Mouse (Mus musculus) liver, embryonic 14.5 days (tissue): ENCODE data around the gene Rbp2. TPM values are rescaled to one million over a fixed set of nuclear protein-coding genes. Genes with fewer than 3 reads are reported as not detected.

Experiments
- ATAC-seq: fragments of 200-750 bp; cut with Nextera tagmentation; 2 replicates; pipeline ENCODE4 v1.8.0; 2017; ENCODE audit warnings: moderate number of reproducible peaks, mild to moderate bottlenecking, moderate library complexity; ENCODE audit not compliant: insufficient read depth
- DNase-seq, 3 experiments: peaks; one replicate each; pipeline ENCODE4 v3.0.0-alpha.2; 2012 to 2013; ENCODE audit warnings: low read depth in 3 of 3, low spot score in 3 of 3
- H3K27ac ChIP-seq: fragments of 300-500 bp; sonication (generic); 2 replicates; pipeline ENCODE4 v1.5.1; 2014; ENCODE audit warnings: moderate library complexity, mild to moderate bottlenecking, control low read depth, inconsistent platforms
- H3K27me3 ChIP-seq: fragments of 300-500 bp; sonication (generic); 2 replicates; pipeline ENCODE4 v1.6.1; 2014; ENCODE audit warnings: mild to moderate bottlenecking, low read length, moderate library complexity; ENCODE audit not compliant: control insufficient read depth, insufficient read depth
- H3K36me3 ChIP-seq: fragments of 300-500 bp; sonication (generic); replicated peaks from 2 replicates; pipeline ENCODE4 v1.6.1; 2014; ENCODE audit warnings: low read depth; ENCODE audit not compliant: control insufficient read depth, insufficient read depth
- H3K4me1 ChIP-seq, 2 experiments: fragments of 200-500 bp in 1 of 2; fragments of 300-500 bp in 1 of 2; sonication (generic) in 1 of 2; replicated peaks; 2 replicates each; pipeline ENCODE4 v1.6.1; 2012 to 2014; ENCODE audit warnings: antibody characterized with exemption in 1 of 2, inconsistent platforms in 1 of 2, low read length in 1 of 2; ENCODE audit not compliant: control insufficient read depth in 2 of 2, insufficient read depth in 2 of 2
- H3K4me2 ChIP-seq: fragments of 300-500 bp; sonication (generic); 2 replicates; pipeline ENCODE4 v1.6.1; 2014; ENCODE audit warnings: low read depth, mild to moderate bottlenecking, control low read depth, moderate library complexity
- H3K4me3 ChIP-seq, 2 experiments: fragments of 200-500 bp in 1 of 2; fragments of 300-500 bp in 1 of 2; sonication (generic) in 1 of 2; 2 replicates each; pipeline ENCODE4 v1.5.1; 2012 to 2014; ENCODE audit warnings: low read depth in 2 of 2, low read length in 2 of 2, mild to moderate bottlenecking in 2 of 2, control low read depth in 1 of 2, inconsistent platforms in 1 of 2, moderate library complexity in 1 of 2; ENCODE audit not compliant: insufficient read depth in 1 of 2
- H3K9ac ChIP-seq: fragments of 300-500 bp; sonication (generic); replicated peaks from 2 replicates; pipeline ENCODE4 v1.6.1; 2014; ENCODE audit warnings: mild to moderate bottlenecking, control low read depth, moderate library complexity
- H3K9me3 ChIP-seq: fragments of 300-500 bp; sonication (generic); 2 replicates; pipeline ENCODE4 v1.6.1; 2016; ENCODE audit warnings: low read length, mixed read lengths; ENCODE audit not compliant: control insufficient read depth
- CTCF ChIP-seq: IDR thresholded peaks from 2 replicates; pipeline ENCODE4 v1.5.1; 2016; ENCODE audit warnings: antibody characterized with exemption, low read depth, control low read depth
- EP300 ChIP-seq: IDR thresholded peaks from 2 replicates; pipeline ENCODE4 v1.6.1; 2016; ENCODE audit warnings: antibody characterized with exemption, low read depth
- WGBS: fragments of 180-500 bp; shearing (Covaris S2); extraction: QIAGEN DNeasy Blood & Tissue Kit; methylation state at CpG from one replicate; pipeline ENCODE4 v1.1.7; 2014; ENCODE audit not compliant: insufficient replicate concordance; 5-methylcytosine and 5-hydroxymethylcytosine counted together
- polyA plus RNA-seq, 2 experiments: library from polyadenylated mRNA; depleted of rRNA in 1 of 2; stranded (reverse) in 1 of 2; unstranded in 1 of 2; fragments of >200 nt; fragmentation: Nextera tagmentation in 1 of 2; extraction: Ambion mirVana in 1 of 2; gene quantifications; 2 replicates each; pipeline versions ENCODE4 v1.2.1 to v1.2.3; 2012 to 2014

Gene Rbp2
- polyA plus RNA-seq, 2 experiments, result 3.8 to 7.4 TPM

DNA sequence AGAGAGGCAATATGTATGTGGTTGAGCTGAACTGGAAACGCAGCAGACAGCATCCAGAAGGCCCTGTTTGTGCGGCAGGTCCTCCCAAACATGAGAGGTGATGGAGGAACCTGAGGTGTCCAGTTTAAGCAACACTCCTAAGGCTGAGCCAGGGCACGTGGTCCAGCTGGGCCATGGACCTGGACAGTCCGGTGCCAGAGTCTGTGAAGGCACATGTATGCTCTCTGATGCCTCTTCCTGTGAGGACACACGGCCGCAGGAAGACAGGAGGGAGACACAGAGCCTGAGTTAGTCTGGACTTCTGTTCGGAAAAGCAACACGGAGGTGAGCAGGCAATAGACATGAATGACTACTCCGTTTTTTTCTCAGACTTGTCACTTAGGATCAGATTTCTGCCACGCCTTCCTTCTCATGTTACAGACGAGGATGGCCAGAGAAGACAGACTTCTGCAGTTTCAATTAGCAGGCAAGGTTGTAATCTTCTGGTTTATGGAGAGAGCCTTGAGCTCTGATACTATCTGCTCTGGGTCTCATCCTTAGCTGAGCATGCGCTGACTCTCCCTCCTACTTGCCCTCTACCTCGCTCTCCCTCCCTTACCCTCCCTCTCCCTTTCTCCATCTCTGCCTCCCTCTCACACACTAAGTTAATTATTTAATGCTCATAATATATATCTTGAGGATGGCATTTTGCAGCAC lies 52.2 kb downstream of the Rbp2 start:
- 41% methylated on average over 13 of the region's 13 CpGs for WGBS
- Histone ChIP-seq H3K27me3 (no peaks in the 10 kb centered on the region), H3K27ac (no peak overlapping the region), H3K9me3 (no peaks in the 10 kb centered on the region), H3K4me3 (no peak overlapping the region), H3K9ac (no peak overlapping the region), H3K36me3 (no peaks in the 10 kb centered on the region), H3K4me1 (no peaks in the 10 kb centered on the region), H3K4me2 (no peak overlapping the region; the same call in 1 of the 2 replicates)
- no peak for ATAC-seq
- TF ChIP-seq EP300 (no peak), CTCF (no peak)
- no peak for DNase-seq

DNA sequence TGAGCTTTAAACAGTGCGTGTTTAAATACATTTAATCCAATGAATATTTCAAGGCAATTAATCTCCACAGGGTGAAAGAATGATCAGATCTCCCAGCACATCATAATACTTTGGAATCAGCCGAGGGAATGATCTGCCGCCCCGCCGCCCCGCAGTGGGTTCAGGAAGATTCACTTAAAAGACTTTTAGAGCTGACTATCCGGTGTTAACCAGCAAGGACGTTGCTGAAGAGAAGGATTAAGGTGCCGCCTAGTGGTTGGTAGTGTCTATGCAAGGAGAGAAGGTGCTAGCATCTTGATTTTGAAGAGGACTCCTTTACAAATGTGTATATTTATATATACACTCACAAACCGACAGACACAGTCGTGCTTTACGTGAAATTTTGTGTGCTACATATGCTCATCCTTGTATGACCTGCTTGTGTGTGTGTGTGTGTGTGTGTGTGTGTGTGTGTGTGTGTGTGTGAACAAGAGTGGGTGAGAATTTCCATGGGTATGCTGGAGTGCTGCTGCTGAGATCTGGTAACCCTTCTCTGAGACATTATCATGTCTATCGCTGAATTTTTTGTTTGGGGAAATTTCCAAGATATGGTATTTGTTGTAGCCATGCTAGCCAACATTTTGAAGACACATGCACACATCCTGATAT lies 52.9 kb downstream of the Rbp2 start:
- H3K4me1 ChIP-seq, result no peaks in the 10 kb centered on the region
- whole genome bisulfite sequencing, result 6% methylated on average over 13 of the region's 13 CpGs
- no peak overlapping the region; the same call in 1 of the 2 replicates for H3K4me2 ChIP-seq
- H3K27ac ChIP-seq, result no peak overlapping the region
- no peak overlapping the region for H3K4me3 ChIP-seq
- TF ChIP-seq EP300, result no peak
- peak; percentile 79 for TF ChIP-seq CTCF
- H3K9me3 ChIP-seq, result no peaks in the 10 kb centered on the region
- no peak overlapping the region for H3K9ac ChIP-seq
- ATAC-seq, result no peak
- DNase-seq, result peak in 2 of 3 experiments; percentile 33 to 36
- no peaks in the 10 kb centered on the region for H3K27me3 ChIP-seq
- H3K36me3 ChIP-seq, result no peaks in the 10 kb centered on the region

DNA sequence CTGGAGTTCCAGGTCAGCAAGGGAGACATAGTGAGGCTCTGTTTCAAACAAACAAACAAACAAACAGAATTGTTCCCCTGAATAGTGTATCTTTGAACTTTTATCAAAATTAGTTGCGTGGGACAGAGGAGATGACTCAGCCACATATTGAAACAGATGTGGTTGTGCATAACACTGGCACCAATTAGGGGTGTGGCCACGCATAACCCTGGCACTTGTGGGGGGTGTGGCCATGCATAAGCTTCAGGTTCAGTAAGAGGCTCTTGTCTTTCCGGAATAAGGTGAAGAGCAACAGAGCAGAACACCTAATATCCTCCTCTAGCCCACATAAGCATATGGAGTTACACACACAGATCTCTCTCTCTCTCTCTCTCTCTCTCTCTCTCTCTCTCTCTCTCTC lies 58.1 kb downstream of the Rbp2 start:
- Histone ChIP-seq H3K27ac (no peak overlapping the region), H3K4me3 (no peak overlapping the region), H3K9me3 (no peaks in the 10 kb centered on the region), H3K36me3 (no peaks in the 10 kb centered on the region), H3K27me3 (no peaks in the 10 kb centered on the region), H3K4me2 (no peak overlapping the region), H3K4me1 (no peaks in the 10 kb centered on the region), H3K9ac (no peak overlapping the region)
- DNase-seq (no peak), ATAC-seq (no peak)
- TF ChIP-seq EP300, result no peak
- no peak for TF ChIP-seq CTCF
- 54% methylated on average over 3 of the region's 3 CpGs for WGBS

Other genes starting within 250 kb of the Rbp2 start
- gene Nmnat3, start 198.7 kb upstream of the Rbp2 start, polyA plus RNA-seq (2012; rRNA removed), result 16.7 and 19.1 TPM in 2 replicates
- 26.8 and 28.2 TPM in 2 replicates for gene Nmnat3, start 198.7 kb upstream of the Rbp2 start, polyA plus RNA-seq (2014; fragmentation: Nextera tagmentation; extraction: Ambion mirVana)
- gene Rbp1, start 63.2 kb upstream of the Rbp2 start, polyA plus RNA-seq (2012; rRNA removed), result 19.1 and 32.0 TPM in 2 replicates
- 34.1 and 35.5 TPM in 2 replicates for gene Rbp1, start 63.2 kb upstream of the Rbp2 start, polyA plus RNA-seq (2014; fragmentation: Nextera tagmentation; extraction: Ambion mirVana)
- gene Copb2, start 77.6 kb downstream of the Rbp2 start, polyA plus RNA-seq (2012; rRNA removed), result 24.3 and 40.7 TPM in 2 replicates
- gene Copb2, start 77.6 kb downstream of the Rbp2 start, polyA plus RNA-seq (2014; fragmentation: Nextera tagmentation; extraction: Ambion mirVana), result 76.6 and 78.2 TPM in 2 replicates
- 24.3 and 27.9 TPM in 2 replicates for gene Mrps22, start 115.5 kb downstream of the Rbp2 start, polyA plus RNA-seq (2012; rRNA removed)
- 44.9 and 49.9 TPM in 2 replicates for gene Mrps22, start 115.5 kb downstream of the Rbp2 start, polyA plus RNA-seq (2014; fragmentation: Nextera tagmentation; extraction: Ambion mirVana)